ENCODE assay signal across 10 mouse cellular contexts in the genomic region with DNA sequence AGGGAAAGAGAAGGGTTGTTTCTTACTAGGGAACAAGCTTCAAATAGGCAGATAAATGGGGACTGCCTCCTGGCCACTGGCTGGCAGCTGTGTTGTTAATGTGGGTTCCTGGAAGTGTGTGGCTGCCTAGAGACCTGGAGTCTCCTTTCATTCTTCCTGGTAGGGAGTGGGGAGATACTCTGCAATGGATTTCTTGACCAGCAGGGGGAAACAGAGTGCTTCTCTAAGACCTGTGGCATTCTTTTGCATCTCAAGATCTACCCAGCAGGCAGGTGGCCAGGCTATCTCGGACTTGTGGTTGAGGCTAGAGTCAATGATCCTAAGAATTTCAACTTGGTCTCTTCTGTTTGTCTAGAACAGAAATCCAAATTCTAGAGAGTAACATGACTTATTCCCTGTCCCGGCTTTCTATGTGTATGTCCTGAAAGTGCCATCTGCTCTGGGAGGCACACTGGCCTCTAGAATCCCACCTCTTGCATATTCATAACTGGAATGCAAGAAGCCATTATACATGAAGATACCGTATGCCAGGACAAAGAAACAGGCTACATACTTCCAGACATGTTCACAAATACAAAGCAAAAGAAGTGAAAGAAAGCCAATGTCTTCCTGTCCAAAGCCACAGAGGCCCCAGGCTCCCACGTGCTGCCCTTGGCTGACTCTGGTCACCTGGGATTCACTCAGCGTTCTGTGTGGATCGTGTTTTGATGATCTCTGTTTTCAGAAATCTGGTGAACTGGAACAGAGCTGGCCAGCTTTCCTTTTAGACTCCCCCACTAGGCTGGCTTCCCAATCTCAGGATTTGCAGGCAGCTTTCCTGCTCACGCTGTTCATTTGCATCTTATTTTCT. TPM values are rescaled to one million over a fixed set of nuclear protein-coding genes. Genes with fewer than 3 reads are reported as not detected.
DNase-seq lines count a peak whose midpoint lies in the region; ATAC-seq lines count a peak whose summit lies in the region.
"Had no signal": no experiment of that assay in that cellular context is flagged by ENCODE, and none has a peak within 500 bp of the region (broad histone marks: within the 10 kb centered on the region; RNA-seq: fewer than 3 reads in every experiment).

No protein-coding gene starts in this region.

- H3K27ac ChIP-seq in forebrain, embryonic 11.5 days (ENCODE audit: low read depth, low read length) = no peak overlapping the region
- H3K27ac ChIP-seq: heart, embryonic 15.5 days; stomach, embryonic 15.5 days had no signal

- ATAC-seq in forebrain, embryonic 11.5 days (replicated peaks; ENCODE audit: low FRiP score) = no peak
- peak; percentile 75 to 86 for ATAC-seq in hematopoietic stem cell, adult 5-6 weeks (replicated peaks in 1 of 2; ENCODE audit: insufficient read depth in 1 of 2, low FRiP score in 2 of 2, low TSS enrichment in 1 of 2, low read depth in 1 of 2, poor library complexity in 2 of 2, severe bottlenecking in 2 of 2)
- no peak for ATAC-seq in megakaryocyte, adult 5-6 weeks (ENCODE audit: poor library complexity, severe bottlenecking)

- no peak overlapping the region for H3K4me2 ChIP-seq in forebrain, embryonic 11.5 days (ENCODE audit: low read depth, low read length, severe bottlenecking)
- H3K4me2 ChIP-seq: heart, embryonic 15.5 days; stomach, embryonic 15.5 days had no signal

- H3K9ac ChIP-seq in forebrain, embryonic 11.5 days (ENCODE audit: low read length) = no peak overlapping the region
- H3K9ac ChIP-seq: heart, embryonic 15.5 days; stomach, embryonic 15.5 days had no signal

- H3K36me3 ChIP-seq in forebrain, embryonic 11.5 days (ENCODE audit: control insufficient read depth, insufficient read depth, low read length) = no peaks in the 10 kb centered on the region
- H3K36me3 ChIP-seq: heart, embryonic 15.5 days; stomach, embryonic 15.5 days had no signal

- DNase-seq in NIH3T3 (ENCODE audit: low read depth) = peak; percentile 75
- peak; percentile 60 for DNase-seq in brain, embryonic 18.5 days (ENCODE audit: low read depth, low spot score)
- peak; percentile 74 for DNase-seq in forebrain, embryonic 11.5 days (ENCODE audit: low spot score)
- DNase-seq in layer of hippocampus, adult 9-11 months = peak; percentile 61
- peak; percentile 84 for DNase-seq in lung, postnatal 36 days
- peak; percentile 51 to 76 for DNase-seq in right cerebral cortex, postnatal 36 days (ENCODE audit: low spot score in 2 of 2)

- H3K4me1 ChIP-seq in forebrain, embryonic 11.5 days (replicated peaks; ENCODE audit: control insufficient read depth, insufficient read depth, low read length) = no peaks in the 10 kb centered on the region
- H3K4me1 ChIP-seq: heart, embryonic 15.5 days; stomach, embryonic 15.5 days had no signal

- H3K4me3 ChIP-seq in forebrain, embryonic 11.5 days (ENCODE audit: low read depth, low read length) = no peak overlapping the region
- H3K4me3 ChIP-seq: heart, embryonic 15.5 days; stomach, embryonic 15.5 days had no signal

- no peaks in the 10 kb centered on the region for H3K27me3 ChIP-seq in forebrain, embryonic 11.5 days (ENCODE audit: control insufficient read depth, insufficient read depth, low read length)
- H3K27me3 ChIP-seq: heart, embryonic 15.5 days; stomach, embryonic 15.5 days had no signal

- no peaks in the 10 kb centered on the region for H3K9me3 ChIP-seq in forebrain, embryonic 11.5 days (ENCODE audit: control insufficient read depth, low read length)
- H3K9me3 ChIP-seq: heart, embryonic 15.5 days; stomach, embryonic 15.5 days had no signal

- WGBS in forebrain, embryonic 11.5 days = 75% methylated on average over 7 of the region's 7 CpGs

RNA-seq across cellular contexts. Expression of a gene that starts 3.6 kb away (rescaled TPM):
- polyA plus RNA-seq in forebrain, embryonic 11.5 days (2014; fragmentation: Nextera tagmentation; extraction: Ambion mirVana) = not detected in 2 replicates
- not detected in 2 replicates for total RNA-seq in hematopoietic stem cell, adult 5-6 weeks (2017)
- not detected in 2 replicates for total RNA-seq in megakaryocyte, adult 5-6 weeks (2015)
- not detected in 2 replicates for total RNA-seq in megakaryocyte, adult 5-6 weeks (2017)
- polyA plus RNA-seq: heart, embryonic 15.5 days; stomach, embryonic 15.5 days had no signal

Comparison
In these comparisons a context has a peak if more than half of its experiments do, and no peak if none do; other contexts are left out.
1. ATAC-seq: peak in hematopoietic stem cell, adult 5-6 weeks (2 of 2); none in forebrain, embryonic 11.5 days (single experiment) and megakaryocyte, adult 5-6 weeks (single experiment).
2. Peak in every context shown above with its lines, with median percentiles within 50 percentile points of each other: DNase-seq.